Mouse (Mus musculus): ENCODE measurements around the gene Cog5. TPM values are rescaled to one million over a fixed set of nuclear protein-coding genes. Genes with fewer than 3 reads are reported as not detected.

Gene Cog5
- polyA plus RNA-seq, 2 experiments: 36.9 to 39.1 TPM

DNA sequence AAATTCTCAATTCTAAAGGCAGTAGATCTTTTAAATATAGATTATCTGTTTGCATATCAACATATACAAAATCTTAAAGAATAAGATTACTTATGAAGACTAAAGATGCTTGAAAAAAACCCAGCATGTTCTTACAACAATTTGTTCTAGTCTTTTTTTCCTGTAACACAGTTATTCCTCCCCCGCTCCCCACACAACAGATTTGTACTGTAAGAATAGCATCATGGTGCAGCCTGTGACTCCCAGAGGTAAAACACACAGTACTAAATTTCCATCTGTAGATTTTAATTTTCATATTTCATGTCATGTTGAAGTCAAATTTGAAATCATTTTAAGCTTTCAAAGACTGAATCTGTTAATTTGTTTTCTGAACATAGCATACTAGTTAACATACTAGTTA lies 75.5 kb downstream of the Cog5 start:
- Histone ChIP-seq H3K36me3 (ENCODE audit: control insufficient read depth, insufficient read depth, low read length) (no peaks in the 10 kb centered on the region), H3K9me3 (ENCODE audit: control insufficient read depth, low read length) (no peaks in the 10 kb centered on the region), H3K4me3 (replicated peaks; ENCODE audit: low read length) (no peak overlapping the region)

DNA sequence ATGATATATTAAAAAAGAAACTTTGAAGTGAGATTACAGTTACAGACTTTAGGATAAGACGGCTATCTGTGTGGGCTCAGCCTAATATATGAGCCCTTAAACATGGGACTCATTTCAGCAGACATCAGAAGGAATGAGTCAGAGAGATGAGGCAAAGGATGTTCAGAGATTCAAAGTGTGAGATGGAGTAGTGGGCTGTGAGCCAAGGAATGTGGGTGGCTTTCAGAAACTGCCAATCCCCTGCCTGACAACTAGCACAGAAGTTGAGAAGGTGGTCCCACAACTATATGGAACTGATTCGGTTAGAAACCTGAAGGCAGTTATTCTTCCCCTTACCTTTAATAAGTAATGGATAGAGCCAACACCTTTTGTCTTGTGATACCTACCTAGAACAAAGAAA lies 79.9 kb downstream of the Cog5 start:
- Histone ChIP-seq H3K9ac (ENCODE audit: low read depth, low read length, severe bottlenecking) (no peak overlapping the region), H3K27me3 (ENCODE audit: control insufficient read depth, insufficient read depth, low read length) (no peaks in the 10 kb centered on the region), H3K4me1 (ENCODE audit: control insufficient read depth, insufficient read depth, low read length) (no peaks in the 10 kb centered on the region), H3K9me3 (ENCODE audit: control insufficient read depth, low read length) (no peaks in the 10 kb centered on the region), H3K27ac (replicated peaks; ENCODE audit: low read depth, low read length) (no peak overlapping the region), H3K4me3 (replicated peaks; ENCODE audit: low read length) (no peak overlapping the region), H3K4me2 (replicated peaks; ENCODE audit: low read depth, low read length, severe bottlenecking) (no peak overlapping the region), H3K36me3 (ENCODE audit: control insufficient read depth, insufficient read depth, low read length) (no peaks in the 10 kb centered on the region)
- WGBS: 74% methylated on average over 2 of the region's 2 CpGs
- ATAC-seq (ENCODE audit: low FRiP score, low read depth) (no peak), DNase-seq (ENCODE audit: low spot score) (no peak)
- no peak for TF ChIP-seq POLR2A (IDR thresholded peaks at IDR 0.05; ENCODE audit: borderline replicate concordance, extremely low read depth, insufficient read depth, insufficient read length)

More for the DNA sequence above, 75.5 kb downstream of the Cog5 start:
- WGBS: 93% methylated on average over 1 of the region's 1 CpGs
- Histone ChIP-seq H3K4me1 (ENCODE audit: control insufficient read depth, insufficient read depth, low read length) (no peaks in the 10 kb centered on the region; the same call in 1 of the 2 replicates), H3K27ac (replicated peaks; ENCODE audit: low read depth, low read length) (no peak overlapping the region), H3K27me3 (ENCODE audit: control insufficient read depth, insufficient read depth, low read length) (no peaks in the 10 kb centered on the region), H3K9ac (ENCODE audit: low read depth, low read length, severe bottlenecking) (no peak overlapping the region), H3K4me2 (replicated peaks; ENCODE audit: low read depth, low read length, severe bottlenecking) (no peak overlapping the region)
- DNase-seq (ENCODE audit: low spot score) (no peak), ATAC-seq (ENCODE audit: low FRiP score, low read depth) (no peak)
- no peak for TF ChIP-seq POLR2A (IDR thresholded peaks at IDR 0.05; ENCODE audit: borderline replicate concordance, extremely low read depth, insufficient read depth, insufficient read length)

DNA sequence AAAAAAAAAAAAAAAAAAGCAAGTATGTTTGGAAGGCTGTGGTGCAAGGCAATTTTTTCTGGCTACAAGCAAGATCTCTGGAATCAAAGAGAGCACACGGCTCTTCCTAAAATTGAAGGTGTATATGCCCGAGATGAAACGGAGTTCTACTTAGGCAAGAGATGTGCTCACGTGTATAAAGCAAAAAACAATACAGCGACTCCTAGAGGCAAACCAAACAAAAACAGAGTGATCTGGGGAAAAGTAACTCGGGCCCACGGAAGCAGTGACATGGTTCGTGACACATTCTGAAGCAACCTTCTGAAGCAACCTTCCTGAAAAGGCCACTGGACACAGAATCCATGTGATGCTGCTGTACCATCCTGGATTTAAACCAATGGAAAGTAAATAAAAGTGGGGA lies 92.6 kb downstream of the Cog5 start:
- no peak overlapping the region for H3K9ac ChIP-seq (ENCODE audit: low read depth, low read length, severe bottlenecking)
- ATAC-seq (ENCODE audit: low FRiP score, low read depth) (no peak), DNase-seq (ENCODE audit: low spot score) (no peak)
- H3K4me1 ChIP-seq (ENCODE audit: control insufficient read depth, insufficient read depth, low read length): no peaks in the 10 kb centered on the region
- H3K27me3 ChIP-seq (ENCODE audit: control insufficient read depth, insufficient read depth, low read length): no peaks in the 10 kb centered on the region
- WGBS: 87% methylated on average over 8 of the region's 8 CpGs
- no peak overlapping the region for H3K27ac ChIP-seq (replicated peaks; ENCODE audit: low read depth, low read length)
- no peaks in the 10 kb centered on the region for H3K36me3 ChIP-seq (ENCODE audit: control insufficient read depth, insufficient read depth, low read length)
- no peaks in the 10 kb centered on the region for H3K9me3 ChIP-seq (ENCODE audit: control insufficient read depth, low read length)
- no peak overlapping the region for H3K4me2 ChIP-seq (replicated peaks; ENCODE audit: low read depth, low read length, severe bottlenecking)
- no peak for TF ChIP-seq POLR2A (IDR thresholded peaks at IDR 0.05; ENCODE audit: borderline replicate concordance, extremely low read depth, insufficient read depth, insufficient read length)
- no peak overlapping the region for H3K4me3 ChIP-seq (replicated peaks; ENCODE audit: low read length)

DNA sequence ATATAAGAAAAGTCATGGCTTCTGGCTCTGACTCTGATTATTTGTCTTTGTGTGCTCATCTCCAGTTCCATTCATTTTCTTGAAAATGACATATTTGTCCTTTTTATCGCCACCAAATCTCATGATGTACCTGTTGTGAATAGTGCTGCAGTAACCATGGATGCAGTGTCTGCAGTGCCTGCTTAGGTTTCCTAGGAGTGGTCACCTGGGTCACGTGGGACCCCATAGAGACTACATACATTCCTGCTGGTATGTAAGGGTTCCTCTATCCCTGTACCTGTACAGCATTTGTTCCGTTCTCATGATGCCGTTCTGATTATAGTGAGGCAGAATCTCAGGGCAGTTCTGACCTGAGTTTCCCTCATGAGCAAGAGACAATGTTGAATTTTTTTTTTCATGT lies 95.2 kb downstream of the Cog5 start:
- ATAC-seq (ENCODE audit: low FRiP score, low read depth) (no peak), DNase-seq (ENCODE audit: low spot score) (no peak)
- Histone ChIP-seq H3K9ac (ENCODE audit: low read depth, low read length, severe bottlenecking) (no peak overlapping the region), H3K4me3 (replicated peaks; ENCODE audit: low read length) (no peak overlapping the region), H3K9me3 (ENCODE audit: control insufficient read depth, low read length) (no peaks in the 10 kb centered on the region), H3K4me2 (replicated peaks; ENCODE audit: low read depth, low read length, severe bottlenecking) (no peak overlapping the region), H3K27ac (replicated peaks; ENCODE audit: low read depth, low read length) (no peak overlapping the region), H3K27me3 (ENCODE audit: control insufficient read depth, insufficient read depth, low read length) (no peaks in the 10 kb centered on the region), H3K4me1 (ENCODE audit: control insufficient read depth, insufficient read depth, low read length) (no peaks in the 10 kb centered on the region), H3K36me3 (ENCODE audit: control insufficient read depth, insufficient read depth, low read length) (no peaks in the 10 kb centered on the region)
- no peak for TF ChIP-seq POLR2A (IDR thresholded peaks at IDR 0.05; ENCODE audit: borderline replicate concordance, extremely low read depth, insufficient read depth, insufficient read length)
- 96% methylated on average over 4 of the region's 4 CpGs for whole genome bisulfite sequencing

DNA sequence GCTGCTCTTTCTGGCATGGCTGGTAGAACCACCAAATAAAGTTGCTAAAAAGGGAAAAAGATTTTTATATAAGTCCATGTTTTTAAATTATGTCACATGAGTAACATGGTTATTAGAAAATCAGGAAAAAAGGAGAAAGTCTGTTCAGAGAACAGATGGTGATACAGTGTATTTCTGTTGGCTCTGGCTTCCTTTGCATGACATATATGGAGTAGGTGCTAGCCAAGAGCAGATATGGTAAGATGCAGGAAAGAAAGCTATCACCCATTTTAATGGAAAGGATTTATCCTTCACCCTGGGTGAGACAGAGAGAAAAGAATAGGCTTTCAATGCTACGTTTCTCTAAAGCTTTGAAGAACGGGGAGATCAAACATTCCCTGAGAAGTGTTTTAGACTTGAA lies 99.8 kb downstream of the Cog5 start:
- ATAC-seq (ENCODE audit: low FRiP score, low read depth) (no peak), DNase-seq (ENCODE audit: low spot score) (no peak)
- 63% methylated on average over 2 of the region's 2 CpGs for WGBS
- Histone ChIP-seq H3K9me3 (ENCODE audit: control insufficient read depth, low read length) (no peaks in the 10 kb centered on the region), H3K4me3 (replicated peaks; ENCODE audit: low read length) (no peak overlapping the region), H3K9ac (ENCODE audit: low read depth, low read length, severe bottlenecking) (no peak overlapping the region), H3K27ac (replicated peaks; ENCODE audit: low read depth, low read length) (no peak overlapping the region), H3K4me2 (replicated peaks; ENCODE audit: low read depth, low read length, severe bottlenecking) (no peak overlapping the region), H3K4me1 (ENCODE audit: control insufficient read depth, insufficient read depth, low read length) (no peaks in the 10 kb centered on the region), H3K36me3 (ENCODE audit: control insufficient read depth, insufficient read depth, low read length) (no peaks in the 10 kb centered on the region), H3K27me3 (ENCODE audit: control insufficient read depth, insufficient read depth, low read length) (no peaks in the 10 kb centered on the region)
- TF ChIP-seq POLR2A (IDR thresholded peaks at IDR 0.05; ENCODE audit: borderline replicate concordance, extremely low read depth, insufficient read depth, insufficient read length): no peak
